Mouse (Mus musculus): Measurements from ENCODE around the gene Washc2. TPM values are rescaled to one million over a fixed set of nuclear protein-coding genes. Genes with fewer than 3 reads are reported as not detected.

The Washc2 gene
- polyA plus RNA-seq, 1 experiment from 2014 or later: 62.1 TPM

DNA sequence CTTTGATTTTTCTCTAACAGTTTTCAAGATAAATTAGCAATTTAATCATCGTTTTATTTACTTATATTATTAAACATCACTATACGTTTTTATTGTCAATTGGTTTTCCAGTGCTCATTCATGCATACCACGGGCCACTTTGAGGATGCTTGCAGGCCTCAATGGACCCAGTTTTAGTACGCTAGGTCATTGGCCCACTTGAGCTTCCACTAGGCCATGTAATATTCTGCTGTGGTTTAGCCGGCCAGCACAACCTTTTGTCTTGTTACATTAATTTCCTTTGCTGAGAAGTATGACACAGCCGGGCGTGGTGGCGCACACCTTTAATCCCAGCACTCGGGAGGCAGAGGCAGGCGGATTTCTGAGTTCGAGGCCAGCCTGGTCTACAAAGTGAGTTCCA, 57.0 kb downstream of the Washc2 start:
- H3K9me3 ChIP-seq: no peaks in the 10 kb centered on the region
- peaks cover 18% of the 10 kb centered on the region for H3K4me1 ChIP-seq
- no peaks in the 10 kb centered on the region for H3K27me3 ChIP-seq
- 83% methylated on average over 11 of the region's 11 CpGs for WGBS
- H3K4me2 ChIP-seq: peak overlapping the region; percentile 68
- ATAC-seq (ENCODE audit: low FRiP score): no peak
- H3K27ac ChIP-seq: 0 out of 2 replicates have a peak overlapping the region, but pooled peaks have one; percentile 90
- H3K4me3 ChIP-seq (replicated peaks): peak overlapping the region; percentile 67
- no peak overlapping the region for H3K9ac ChIP-seq
- peaks cover 15% of the 10 kb centered on the region; the same call in 1 of the 2 replicates for H3K36me3 ChIP-seq (replicated peaks)

DNA sequence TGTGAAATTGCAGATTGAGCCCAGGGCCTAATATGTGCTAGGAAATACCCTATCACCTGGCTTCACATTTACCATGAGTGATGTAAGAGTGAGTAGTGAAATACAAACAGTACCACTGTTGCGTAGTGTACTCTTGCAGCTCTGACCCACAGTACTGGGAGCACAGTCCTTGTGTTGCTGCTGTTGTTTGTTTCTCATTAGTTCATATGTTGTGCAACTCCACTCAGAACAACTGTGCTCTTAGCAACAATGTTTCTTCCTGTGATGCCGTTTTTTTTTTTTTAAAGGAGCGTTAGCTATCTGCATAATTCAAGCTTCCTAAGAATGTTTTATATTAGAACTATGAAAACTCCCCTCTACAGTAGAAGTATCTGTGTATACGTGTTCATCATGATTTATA, 57.8 kb downstream of the Washc2 start:
- Histone ChIP-seq H3K27me3 (no peaks in the 10 kb centered on the region), H3K4me1 (peaks cover 18% of the 10 kb centered on the region), H3K4me2 (peak overlapping the region; percentile 68), H3K4me3 (replicated peaks) (0 out of 2 replicates have a peak overlapping the region, but pooled peaks have one; percentile 10), H3K9ac (no peak overlapping the region), H3K9me3 (no peaks in the 10 kb centered on the region), H3K36me3 (replicated peaks) (peaks cover 13% of the 10 kb centered on the region; the same call in 1 of the 2 replicates), H3K27ac (peak overlapping the region; percentile 90)
- ATAC-seq (ENCODE audit: low FRiP score): no peak
- WGBS: 56% methylated on average over 4 of the region's 4 CpGs

DNA sequence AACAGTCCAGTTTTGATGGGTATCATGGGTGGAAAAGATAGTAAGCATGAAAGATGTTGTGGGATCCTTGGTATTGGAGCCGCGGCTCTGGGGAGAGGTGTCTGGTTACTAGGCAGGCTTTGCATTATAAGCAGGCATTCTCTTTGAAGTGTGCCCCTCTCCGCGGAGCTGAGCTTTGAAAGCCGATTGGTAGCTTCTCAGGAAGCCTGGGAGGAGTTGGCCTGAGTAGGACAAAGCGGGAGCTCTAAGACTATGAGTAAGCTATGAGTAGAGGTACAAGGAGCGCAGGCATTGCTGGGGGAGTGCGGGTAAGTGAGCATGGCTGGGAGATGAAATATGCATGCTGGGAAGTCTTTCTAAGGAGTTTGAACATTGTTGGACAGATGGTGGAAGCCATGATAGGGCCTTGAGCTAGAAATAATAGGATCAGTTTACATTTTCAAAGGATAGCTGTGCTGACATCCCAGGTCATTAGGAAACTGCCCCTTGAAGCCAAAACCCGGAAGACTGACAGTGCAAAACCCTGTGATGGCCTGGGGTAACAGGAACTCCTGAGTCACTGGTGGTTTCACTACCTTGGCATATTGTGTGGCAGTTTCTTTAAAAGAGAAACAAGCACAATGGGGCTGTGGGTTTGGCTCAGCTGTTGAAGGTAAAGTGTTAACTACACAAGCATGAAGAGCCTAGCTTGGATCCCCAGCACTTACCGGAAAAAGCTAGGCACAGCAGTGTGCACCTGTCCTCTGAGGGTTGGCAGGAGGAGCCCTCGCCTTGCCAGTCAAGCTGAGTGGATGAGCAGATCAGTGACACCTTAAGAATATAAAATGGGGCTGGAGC, 58.7 kb downstream of the Washc2 start:
- H3K27ac ChIP-seq: peak overlapping the region; percentile 90
- H3K9me3 ChIP-seq: no peaks in the 10 kb centered on the region
- H3K4me3 ChIP-seq (replicated peaks): peak overlapping the region; percentile 22
- H3K27me3 ChIP-seq: no peaks in the 10 kb centered on the region
- peak overlapping the region; percentile 68 for H3K4me2 ChIP-seq
- peaks cover 18% of the 10 kb centered on the region for H3K4me1 ChIP-seq
- ATAC-seq (ENCODE audit: low FRiP score): peak; percentile 73
- H3K36me3 ChIP-seq (replicated peaks): peaks cover 7% of the 10 kb centered on the region; the same call in 1 of the 2 replicates
- 0 out of 2 replicates have a peak overlapping the region, but pooled peaks have one; percentile 29 for H3K9ac ChIP-seq
- WGBS: 14% methylated on average over 11 of the region's 11 CpGs

DNA sequence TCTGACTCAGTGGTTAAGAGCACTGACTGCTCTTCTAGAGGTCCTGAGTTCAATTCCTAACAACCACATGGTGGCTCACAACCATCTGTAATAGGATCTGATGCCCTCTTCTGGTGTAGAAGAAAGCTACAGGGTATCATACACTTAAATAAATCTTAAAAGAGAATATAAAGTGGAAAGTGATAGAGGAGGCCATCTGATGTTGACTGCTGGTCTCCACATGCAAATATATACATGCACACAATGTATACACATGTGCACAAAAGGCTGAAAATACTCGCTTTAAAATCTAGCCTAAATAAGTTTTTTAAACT, 59.2 kb downstream of the Washc2 start:
- no peak for ATAC-seq (ENCODE audit: low FRiP score)
- H3K4me1 ChIP-seq: peaks cover 18% of the 10 kb centered on the region
- 0 out of 2 replicates have a peak overlapping the region, but pooled peaks have one; percentile 68 for H3K4me2 ChIP-seq
- no peak overlapping the region for H3K9ac ChIP-seq
- WGBS: 98% methylated on average over 1 of the region's 1 CpGs
- no peaks in the 10 kb centered on the region for H3K27me3 ChIP-seq
- no peak overlapping the region for H3K4me3 ChIP-seq (replicated peaks)
- no peaks in the 10 kb centered on the region for H3K9me3 ChIP-seq
- H3K36me3 ChIP-seq (replicated peaks): peaks cover 7% of the 10 kb centered on the region; the same call in 1 of the 2 replicates
- H3K27ac ChIP-seq: peak overlapping the region; percentile 90; the same call in 1 of the 2 replicates

DNA sequence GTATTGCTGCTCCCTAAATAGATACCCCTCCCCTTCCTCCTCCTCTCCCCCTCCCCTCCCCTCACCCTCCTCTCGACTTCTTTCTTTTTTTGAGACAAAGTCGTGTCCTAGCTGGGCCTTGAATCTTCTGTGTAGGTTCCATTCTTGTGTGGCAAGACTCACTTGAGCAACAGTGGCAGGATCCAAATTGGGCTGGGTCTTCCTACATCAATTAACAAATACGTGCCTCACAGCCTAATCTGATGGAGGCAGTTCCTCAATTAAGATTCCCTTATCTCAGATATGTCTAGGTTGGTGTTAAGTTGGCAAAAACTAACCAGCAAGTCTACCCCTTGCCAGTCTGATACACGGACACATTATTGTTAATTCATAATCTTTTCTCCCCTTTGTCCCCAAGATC, 67.9 kb downstream of the Washc2 start:
- no peak overlapping the region for H3K4me2 ChIP-seq
- ATAC-seq (ENCODE audit: low FRiP score): no peak
- WGBS: 67% methylated on average over 4 of the region's 4 CpGs
- no peaks in the 10 kb centered on the region for H3K9me3 ChIP-seq
- H3K4me1 ChIP-seq: no peaks in the 10 kb centered on the region
- no peak overlapping the region for H3K27ac ChIP-seq
- peaks cover 5% of the 10 kb centered on the region; the same call in 1 of the 2 replicates for H3K36me3 ChIP-seq (replicated peaks)
- no peak overlapping the region for H3K9ac ChIP-seq
- no peaks in the 10 kb centered on the region for H3K27me3 ChIP-seq
- H3K4me3 ChIP-seq (replicated peaks): no peak overlapping the region

DNA sequence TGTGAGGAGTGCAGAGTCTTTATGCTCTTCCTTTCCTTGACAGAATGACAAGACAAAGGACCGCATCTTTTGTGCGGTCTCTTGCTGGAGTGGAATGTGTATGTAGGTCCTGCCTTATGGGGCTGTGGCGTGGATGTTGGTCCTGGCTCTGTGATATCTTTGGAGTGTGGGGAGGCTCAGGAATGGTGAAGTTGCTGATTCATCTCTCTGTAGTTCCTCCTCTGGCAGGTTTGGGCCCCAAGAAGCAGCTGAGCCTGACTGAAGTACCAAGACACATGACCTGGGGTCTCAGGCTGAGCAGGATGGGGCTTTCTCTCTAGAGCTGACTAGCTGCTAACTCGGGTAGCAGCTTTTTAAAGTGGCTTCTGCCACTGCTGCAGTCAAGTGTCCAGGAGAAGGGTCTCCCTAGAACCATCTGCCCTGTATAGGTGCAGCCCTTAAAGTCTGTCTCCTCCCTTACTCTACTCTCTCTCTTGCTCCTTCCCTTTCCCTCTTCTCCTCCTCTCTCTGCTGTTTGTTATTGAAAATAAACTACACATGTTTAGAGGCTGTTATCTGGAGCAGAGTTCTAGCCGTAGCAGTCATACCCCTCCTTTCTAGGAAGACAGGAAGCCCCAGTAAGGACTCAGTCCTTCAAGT, 71.0 kb downstream of the Washc2 start:
- Histone ChIP-seq H3K9ac (no peak overlapping the region), H3K9me3 (no peaks in the 10 kb centered on the region), H3K4me2 (no peak overlapping the region), H3K27ac (no peak overlapping the region), H3K36me3 (replicated peaks) (peaks cover 5% of the 10 kb centered on the region; the same call in 1 of the 2 replicates), H3K27me3 (no peaks in the 10 kb centered on the region), H3K4me3 (replicated peaks) (no peak overlapping the region), H3K4me1 (no peaks in the 10 kb centered on the region)
- 84% methylated on average over 5 of the region's 5 CpGs for WGBS
- ATAC-seq (ENCODE audit: low FRiP score): no peak

DNA sequence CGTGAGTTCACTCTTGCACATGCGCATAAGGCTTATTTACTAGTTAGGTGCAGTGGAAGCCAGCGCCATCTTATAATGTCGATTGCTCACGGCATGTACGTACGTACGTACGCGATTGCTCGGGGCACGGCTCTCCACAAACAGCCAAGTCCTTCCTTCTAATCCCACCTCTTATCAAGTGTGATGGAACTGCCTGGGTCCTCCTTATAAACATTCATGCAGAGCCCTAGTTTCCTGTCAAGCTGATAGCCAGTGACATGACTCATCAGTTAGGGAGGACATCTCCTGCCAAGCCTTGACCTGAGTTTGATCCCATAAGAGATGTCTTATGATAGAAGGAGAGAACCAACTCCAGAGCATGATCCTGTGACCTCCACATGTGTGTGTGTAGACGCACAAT, 73.2 kb downstream of the Washc2 start:
- 95% methylated on average over 13 of the region's 13 CpGs for WGBS

DNA sequence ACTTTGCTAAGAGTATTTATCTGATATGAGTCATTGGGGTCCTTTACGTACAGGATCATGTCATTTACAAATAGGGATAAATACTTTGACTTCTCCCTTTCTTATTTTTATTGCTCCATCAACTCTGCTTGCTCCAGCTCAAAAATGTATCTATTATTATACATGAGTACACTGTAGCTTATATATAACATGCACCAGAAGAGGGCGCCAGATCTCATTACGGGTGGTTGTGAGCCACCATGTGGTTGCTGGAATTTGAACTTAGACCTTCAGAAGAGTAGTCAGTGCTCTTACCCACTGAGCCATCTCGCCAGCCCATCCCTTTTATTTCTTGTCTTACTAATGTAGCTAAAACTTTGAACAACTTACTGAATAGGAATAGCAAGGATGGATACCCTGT, 74.7 kb downstream of the Washc2 start:
- Histone ChIP-seq H3K9ac (no peak overlapping the region), H3K27me3 (no peaks in the 10 kb centered on the region), H3K9me3 (no peaks in the 10 kb centered on the region), H3K4me2 (no peak overlapping the region), H3K4me3 (replicated peaks) (no peak overlapping the region), H3K4me1 (no peaks in the 10 kb centered on the region), H3K27ac (no peak overlapping the region), H3K36me3 (replicated peaks) (no peaks in the 10 kb centered on the region)
- no peak for ATAC-seq (ENCODE audit: low FRiP score)
- 56% methylated on average over 4 of the region's 4 CpGs for WGBS

More for the DNA sequence above, 73.2 kb downstream of the Washc2 start:
- Histone ChIP-seq H3K9me3 (no peaks in the 10 kb centered on the region), H3K27me3 (no peaks in the 10 kb centered on the region), H3K4me3 (replicated peaks) (no peak overlapping the region), H3K36me3 (replicated peaks) (no peaks in the 10 kb centered on the region; the same call in 1 of the 2 replicates), H3K9ac (no peak overlapping the region), H3K4me1 (no peaks in the 10 kb centered on the region), H3K27ac (no peak overlapping the region), H3K4me2 (no peak overlapping the region)
- ATAC-seq (ENCODE audit: low FRiP score): no peak

DNA sequence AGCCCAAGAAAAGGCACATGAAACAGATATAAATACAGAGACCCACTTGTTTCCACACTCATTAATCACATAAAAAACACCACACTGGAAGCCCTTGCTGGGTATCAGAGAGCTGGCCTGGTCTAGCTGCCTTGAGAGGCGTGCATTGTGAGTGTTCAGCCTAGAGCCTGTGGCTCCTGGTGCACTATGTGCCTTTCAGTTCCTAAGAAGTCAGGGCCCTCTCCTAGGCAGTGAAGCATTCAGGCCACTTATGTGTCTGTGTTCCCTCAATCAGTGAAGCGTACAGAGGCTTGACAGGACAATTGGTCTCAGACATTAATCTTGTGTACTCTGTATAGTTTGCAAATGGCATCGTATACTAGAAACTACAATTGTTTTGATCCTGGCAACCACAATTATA, 75.4 kb downstream of the Washc2 start:
- no peak for ATAC-seq (ENCODE audit: low FRiP score)
- 85% methylated on average over 3 of the region's 3 CpGs for WGBS
- Histone ChIP-seq H3K36me3 (replicated peaks) (no peaks in the 10 kb centered on the region), H3K9ac (no peak overlapping the region), H3K4me2 (no peak overlapping the region), H3K9me3 (no peaks in the 10 kb centered on the region), H3K27ac (no peak overlapping the region), H3K4me1 (no peaks in the 10 kb centered on the region), H3K27me3 (no peaks in the 10 kb centered on the region), H3K4me3 (replicated peaks) (no peak overlapping the region)

DNA sequence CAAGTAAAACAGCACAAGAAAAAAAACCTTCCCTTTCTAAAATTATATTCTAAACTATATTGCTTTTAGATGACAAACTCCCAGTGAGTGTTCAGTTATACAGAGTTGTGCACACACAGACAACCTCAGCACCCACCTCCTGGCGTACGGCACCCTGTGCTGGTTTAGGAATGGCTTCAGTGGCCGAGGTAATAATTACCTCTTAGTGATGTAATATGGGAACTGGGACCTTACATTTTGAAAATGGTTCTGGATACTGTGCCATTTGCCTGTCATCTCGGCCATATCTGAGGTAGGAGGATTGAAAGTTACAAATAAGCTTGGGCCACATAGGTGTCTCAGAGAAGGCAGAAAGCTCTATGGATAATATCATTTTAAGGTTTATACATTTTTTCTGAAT, 78.5 kb downstream of the Washc2 start:
- Histone ChIP-seq H3K9ac (no peak overlapping the region), H3K4me1 (no peaks in the 10 kb centered on the region), H3K27me3 (no peaks in the 10 kb centered on the region), H3K4me3 (replicated peaks) (no peak overlapping the region), H3K9me3 (no peaks in the 10 kb centered on the region), H3K27ac (no peak overlapping the region), H3K4me2 (no peak overlapping the region), H3K36me3 (replicated peaks) (0 out of 2 replicates have a peak, but pooled peaks cover 3% of the 10 kb centered on the region)
- 94% methylated on average over 4 of the region's 4 CpGs for WGBS
- ATAC-seq (ENCODE audit: low FRiP score): no peak

DNA sequence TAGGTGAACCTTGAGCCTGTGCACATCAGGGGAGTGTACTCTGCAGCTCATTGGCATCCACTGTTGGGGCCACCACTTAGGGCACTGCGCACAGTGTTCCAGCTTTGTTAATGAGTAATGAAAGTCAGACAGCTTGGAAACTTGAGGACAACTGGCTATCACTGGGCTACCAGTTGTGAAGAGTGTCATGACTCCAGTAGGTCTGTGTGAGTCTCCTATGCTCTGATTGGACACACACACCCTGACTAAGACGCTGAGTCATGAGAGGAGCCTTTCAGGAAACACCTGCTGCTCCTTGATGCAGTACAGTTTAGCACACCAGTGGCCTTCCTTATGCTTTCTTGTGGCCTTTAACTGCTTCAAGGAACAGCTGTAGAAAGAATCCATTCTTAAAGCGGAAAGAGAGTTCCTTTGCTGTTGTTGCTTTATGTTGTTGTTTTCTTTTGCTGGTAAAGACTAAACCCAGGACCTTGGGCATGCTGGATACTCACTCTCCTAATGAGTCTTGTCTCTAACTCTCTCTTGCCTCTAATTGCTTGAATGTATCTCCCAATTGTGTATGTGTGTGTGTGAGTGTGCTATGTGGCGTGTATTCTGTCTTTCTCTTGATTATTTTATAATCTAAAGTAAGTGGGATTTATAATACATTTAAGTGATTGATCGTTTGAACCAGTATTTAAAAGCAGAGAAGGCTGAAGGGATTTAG, 79.2 kb downstream of the Washc2 start:
- Histone ChIP-seq H3K4me2 (no peak overlapping the region), H3K4me3 (replicated peaks) (no peak overlapping the region), H3K9ac (no peak overlapping the region), H3K27me3 (no peaks in the 10 kb centered on the region), H3K27ac (no peak overlapping the region), H3K36me3 (replicated peaks) (0 out of 2 replicates have a peak, but pooled peaks cover 3% of the 10 kb centered on the region), H3K9me3 (no peaks in the 10 kb centered on the region), H3K4me1 (no peaks in the 10 kb centered on the region)
- ATAC-seq (ENCODE audit: low FRiP score): no peak
- WGBS: 81% methylated on average over 5 of the region's 5 CpGs

DNA sequence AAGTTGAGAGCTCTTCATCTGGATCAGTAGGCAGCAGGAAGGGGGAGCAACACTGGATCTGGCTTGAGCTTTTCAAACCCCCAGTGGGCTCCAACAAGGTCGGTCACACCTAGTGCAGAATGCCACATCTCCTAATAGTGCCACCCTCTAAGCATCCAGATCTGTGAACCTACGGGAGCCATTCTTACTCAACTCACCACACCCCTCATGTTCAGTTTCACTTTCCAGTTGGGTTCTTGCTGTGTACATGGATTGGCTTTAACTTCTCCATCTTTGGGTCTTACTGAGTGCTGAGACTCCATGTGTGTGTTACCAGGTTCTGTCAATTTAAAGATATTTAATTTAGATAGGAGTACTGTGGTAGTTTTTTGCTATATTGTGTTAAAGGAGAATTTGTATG, 103.6 kb downstream of the Washc2 start:
- H3K4me2 ChIP-seq: no peak overlapping the region
- 94% methylated on average over 2 of the region's 2 CpGs for WGBS

More for the DNA sequence above, 103.6 kb downstream of the Washc2 start:
- H3K9ac ChIP-seq: no peak overlapping the region
- H3K4me1 ChIP-seq: no peaks in the 10 kb centered on the region
- no peaks in the 10 kb centered on the region for H3K27me3 ChIP-seq
- ATAC-seq (ENCODE audit: low FRiP score): no peak
- H3K9me3 ChIP-seq: no peaks in the 10 kb centered on the region
- no peaks in the 10 kb centered on the region for H3K36me3 ChIP-seq (replicated peaks)
- H3K4me3 ChIP-seq (replicated peaks): no peak overlapping the region
- no peak overlapping the region for H3K27ac ChIP-seq
